Mouse (Mus musculus) kidney, postnatal 36 days (tissue): ENCODE results near the gene Stn1.
A peak's percentile ranks its signal among the peaks of the same experiment; 100 is the strongest.

Source experiments
- DNase-seq, 2 experiments: peaks; one replicate each; pipeline ENCODE4 v3.0.0; 2021 to 2022; ENCODE audit warnings: mixed read lengths in 2 of 2

Stn1 gene

DNA sequence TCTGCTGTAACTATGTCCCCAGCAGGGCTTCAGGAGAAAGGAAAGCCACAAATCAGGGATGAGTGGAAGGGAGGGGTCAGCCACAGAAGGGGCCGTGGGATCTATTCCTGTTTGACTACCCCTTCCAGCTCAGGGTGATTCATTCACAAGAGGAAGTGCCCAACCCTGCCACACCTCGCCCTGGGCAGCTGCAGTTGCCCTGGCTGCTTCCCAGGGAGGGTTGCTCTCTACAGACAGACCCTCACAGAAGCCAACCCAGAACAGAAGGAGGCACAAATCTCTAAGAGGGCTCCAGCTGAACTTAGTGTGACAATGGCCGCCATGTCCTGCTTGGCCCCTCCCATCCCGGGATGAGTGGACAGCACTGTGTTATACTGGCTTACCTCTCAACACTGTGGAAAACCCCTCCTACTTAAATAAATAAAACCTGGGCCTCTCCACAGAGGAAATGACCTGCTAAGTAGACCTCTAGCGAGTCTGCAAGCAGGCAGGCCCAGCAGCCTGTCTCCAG, 28.5 kb downstream of the Stn1 start:
- peak; percentile 35 to 37 for DNase-seq

DNA sequence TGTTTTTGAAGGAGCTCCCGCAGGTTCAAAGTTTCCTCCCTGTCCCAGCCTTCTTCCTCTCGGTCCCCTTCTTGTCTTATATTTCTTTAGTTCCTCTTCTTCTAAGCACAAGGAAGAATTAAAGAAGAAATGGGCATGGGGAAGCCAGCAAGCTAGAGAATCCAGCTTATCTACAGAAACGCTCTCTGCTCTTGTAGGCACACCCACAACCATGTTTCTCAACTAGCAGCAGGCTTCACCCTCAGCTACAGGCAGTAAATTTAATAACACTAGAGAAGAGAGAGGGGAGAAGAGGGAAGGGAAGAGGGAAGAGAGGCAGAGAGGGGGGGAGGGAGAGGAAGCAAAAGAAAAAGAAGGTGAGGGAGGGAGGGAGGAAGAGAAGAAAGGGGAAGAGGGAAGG, 29.1 kb downstream of the Stn1 start:
- DNase-seq: no peak

DNA sequence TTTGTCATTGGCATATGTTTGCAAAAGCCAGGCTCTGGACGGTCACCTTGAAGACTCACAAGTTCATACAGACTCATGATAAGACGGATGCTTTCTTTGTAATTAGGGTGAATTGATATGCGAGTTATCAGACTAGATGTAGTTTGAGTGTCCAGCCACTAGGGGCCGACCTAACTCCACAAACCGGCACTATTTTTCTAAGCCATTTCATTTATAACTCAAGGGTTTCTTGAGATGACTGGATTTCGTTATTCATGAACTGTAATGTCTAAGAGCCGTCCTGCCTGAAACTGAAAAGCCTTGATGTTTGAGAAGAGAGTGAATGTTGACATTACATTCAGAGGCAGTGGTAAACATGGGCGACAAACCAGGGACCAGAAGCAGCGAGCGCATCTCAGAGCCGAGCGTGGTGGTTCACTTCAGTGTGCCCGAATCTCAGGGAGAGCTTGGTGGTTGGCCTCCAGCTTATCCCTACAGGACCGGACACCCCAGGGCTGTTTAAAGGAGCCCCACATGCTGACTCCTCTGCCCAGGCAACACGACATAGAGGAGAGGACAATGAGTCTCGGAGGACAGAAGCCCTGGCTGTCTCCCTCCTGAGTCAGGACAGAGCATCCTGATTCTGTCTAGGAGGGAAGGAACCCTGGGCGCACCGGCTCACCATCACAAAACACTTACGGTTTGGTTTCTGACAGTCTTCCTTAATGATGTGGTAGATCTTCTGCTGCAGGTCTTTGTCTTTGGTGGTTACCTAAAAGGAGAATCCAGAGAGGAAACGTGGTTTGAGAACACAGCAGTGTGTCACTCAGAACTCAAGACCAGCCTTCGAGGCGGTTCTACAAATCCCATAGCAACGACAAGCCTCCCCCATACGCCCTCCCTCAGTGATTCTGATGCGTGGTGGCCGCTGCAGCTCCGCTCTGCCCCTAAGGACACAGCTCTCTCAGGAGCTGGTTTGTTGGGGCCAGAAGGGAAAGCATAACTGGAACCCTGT, 29.9 kb downstream of the Stn1 start:
- peak; percentile 42 to 77 for DNase-seq

DNA sequence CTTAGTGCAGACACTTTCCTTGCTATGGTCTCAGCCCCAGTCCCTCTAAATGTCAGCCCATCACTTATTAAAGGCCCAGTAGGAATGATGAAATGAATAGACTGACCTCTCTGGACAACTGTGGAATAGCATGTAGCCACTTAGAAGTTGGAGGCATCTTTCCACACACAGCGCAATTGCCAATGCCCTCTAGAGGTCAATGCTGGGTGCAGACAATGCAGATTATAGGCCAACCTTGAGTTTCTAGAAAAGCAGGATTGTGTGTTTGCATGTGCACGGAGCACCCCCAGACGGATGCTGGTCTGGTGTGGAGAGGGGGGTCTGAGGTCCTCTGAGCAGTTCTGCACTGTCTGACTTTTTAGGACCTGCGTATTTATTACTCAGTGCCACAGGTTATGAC, 33.7 kb downstream of the Stn1 start:
- DNase-seq: peak; percentile 43 to 47

DNA sequence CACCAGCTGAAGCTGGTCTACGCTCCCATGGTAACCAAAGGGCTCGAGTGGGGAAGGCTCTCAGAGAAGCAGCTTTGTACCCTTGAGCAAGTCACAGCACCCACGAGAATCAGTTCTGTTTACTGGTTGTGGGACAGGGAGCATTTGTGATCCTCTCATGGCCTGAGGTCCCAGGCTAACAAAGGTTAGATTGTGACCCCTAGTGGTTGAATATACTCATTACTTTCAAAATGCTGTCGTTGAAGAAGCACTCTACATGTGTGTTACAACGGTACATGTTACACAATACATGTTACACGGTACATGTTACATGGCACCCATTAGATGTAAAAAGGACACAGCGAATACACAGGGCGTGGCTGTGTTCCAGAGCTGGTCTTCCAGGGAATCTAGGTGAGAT, 34.7 kb downstream of the Stn1 start:
- DNase-seq: no peak

DNA sequence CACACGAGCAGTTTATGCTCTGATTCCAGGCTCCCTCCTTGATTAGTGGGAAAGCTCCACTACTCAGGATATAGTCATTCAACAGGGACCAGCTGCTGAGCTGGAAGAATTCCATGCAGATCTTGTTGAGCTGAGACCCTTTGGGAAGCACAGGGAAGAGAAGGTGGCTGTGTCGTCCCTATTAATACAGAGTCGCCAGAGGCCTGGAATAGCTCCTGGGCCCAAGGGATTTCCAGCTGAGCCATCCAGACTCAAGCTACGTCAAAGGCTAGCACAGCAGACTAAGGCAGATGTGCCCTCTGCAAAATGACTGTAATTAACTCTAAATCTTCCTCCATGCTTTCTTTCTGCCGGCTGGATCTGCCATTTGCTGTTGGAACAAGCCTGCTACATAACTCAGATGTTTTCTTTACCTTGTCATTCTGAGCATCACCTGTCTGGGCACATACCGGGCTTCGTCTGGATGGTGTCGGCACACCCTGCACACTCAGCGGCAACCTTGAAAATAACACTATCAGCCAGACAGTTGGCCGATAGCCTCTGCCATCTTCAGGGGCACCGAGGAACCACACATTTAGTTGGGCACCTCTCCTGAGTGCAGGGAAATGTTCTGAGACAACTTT, 36.8 kb downstream of the Stn1 start:
- no peak for DNase-seq

DNA sequence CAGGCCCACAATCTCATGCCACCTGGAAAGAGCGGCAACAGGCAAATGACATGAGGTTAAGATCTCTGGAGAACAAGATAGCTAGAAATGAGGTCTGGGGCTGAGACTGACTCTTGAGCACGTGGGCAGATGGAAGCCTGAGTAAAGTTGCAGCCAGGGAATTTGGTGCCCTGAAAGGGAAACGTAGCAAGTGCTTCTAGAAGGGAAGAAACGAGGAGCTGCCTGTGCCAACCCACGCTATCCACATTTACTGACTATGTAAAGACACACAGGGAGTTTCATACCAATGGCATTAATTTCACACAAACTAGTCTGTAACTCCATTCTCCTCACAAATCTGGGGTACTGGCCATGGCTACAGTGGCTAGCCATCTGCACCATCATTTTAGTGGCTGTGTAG, 37.5 kb downstream of the Stn1 start:
- DNase-seq: no peak

DNA sequence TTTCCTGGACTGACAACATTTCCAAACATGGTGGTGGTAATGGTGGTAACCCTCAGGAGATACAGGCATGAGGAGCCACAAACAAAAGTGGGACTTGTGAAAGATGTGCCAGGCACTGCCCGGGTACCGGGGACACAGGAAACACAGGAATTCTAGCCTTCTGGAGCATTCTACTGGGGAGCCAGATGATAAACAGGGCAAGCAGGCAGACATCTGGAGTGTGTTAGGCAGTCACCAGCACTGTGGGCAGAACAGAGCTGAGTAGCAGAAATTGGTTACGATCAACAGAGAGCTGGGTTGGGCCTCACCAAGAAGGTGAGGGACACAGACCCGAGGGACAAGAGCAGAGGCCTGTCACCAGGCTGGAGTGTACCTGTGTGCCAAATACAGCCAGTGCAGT, 38.4 kb downstream of the Stn1 start:
- DNase-seq: no peak

DNA sequence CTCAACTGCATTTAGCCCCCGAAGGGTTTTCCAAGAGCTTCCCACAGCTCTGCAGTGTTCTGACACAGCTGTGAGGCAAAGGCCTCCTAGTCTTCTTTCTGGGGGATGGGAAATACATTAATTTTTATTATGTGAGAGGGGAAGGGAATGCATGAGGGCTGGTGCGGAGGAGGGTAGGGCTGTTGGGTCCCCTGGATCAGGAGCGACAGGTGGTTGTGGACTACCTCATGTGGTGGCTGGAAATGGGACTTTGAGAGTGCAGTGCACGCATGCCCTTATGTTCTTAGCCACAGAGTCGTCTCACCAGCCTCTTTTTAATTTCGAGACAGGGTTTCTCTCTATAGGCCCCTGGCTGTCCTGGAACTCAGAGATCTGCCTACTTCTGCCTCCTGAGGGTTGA, 39.6 kb downstream of the Stn1 start:
- no peak for DNase-seq

DNA sequence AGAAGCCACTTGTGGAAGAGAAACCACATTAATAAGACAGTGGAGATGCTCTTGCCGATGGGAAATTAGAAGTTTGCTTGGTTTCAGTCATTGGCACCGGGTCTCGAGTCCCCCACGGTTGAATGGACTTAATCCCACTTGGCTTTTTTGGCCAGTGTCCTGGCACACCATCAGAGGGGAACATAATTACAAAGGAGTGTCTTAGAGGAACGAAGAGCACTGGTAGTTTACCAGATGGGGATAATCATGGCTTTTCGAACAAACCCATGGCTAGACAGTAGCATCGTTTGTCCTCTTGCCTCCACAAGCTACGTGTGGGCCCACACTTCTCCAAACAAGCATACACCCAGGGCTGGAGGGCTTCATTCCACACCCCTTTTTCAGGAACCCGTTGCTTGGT, 40.0 kb downstream of the Stn1 start:
- no peak for DNase-seq

DNA sequence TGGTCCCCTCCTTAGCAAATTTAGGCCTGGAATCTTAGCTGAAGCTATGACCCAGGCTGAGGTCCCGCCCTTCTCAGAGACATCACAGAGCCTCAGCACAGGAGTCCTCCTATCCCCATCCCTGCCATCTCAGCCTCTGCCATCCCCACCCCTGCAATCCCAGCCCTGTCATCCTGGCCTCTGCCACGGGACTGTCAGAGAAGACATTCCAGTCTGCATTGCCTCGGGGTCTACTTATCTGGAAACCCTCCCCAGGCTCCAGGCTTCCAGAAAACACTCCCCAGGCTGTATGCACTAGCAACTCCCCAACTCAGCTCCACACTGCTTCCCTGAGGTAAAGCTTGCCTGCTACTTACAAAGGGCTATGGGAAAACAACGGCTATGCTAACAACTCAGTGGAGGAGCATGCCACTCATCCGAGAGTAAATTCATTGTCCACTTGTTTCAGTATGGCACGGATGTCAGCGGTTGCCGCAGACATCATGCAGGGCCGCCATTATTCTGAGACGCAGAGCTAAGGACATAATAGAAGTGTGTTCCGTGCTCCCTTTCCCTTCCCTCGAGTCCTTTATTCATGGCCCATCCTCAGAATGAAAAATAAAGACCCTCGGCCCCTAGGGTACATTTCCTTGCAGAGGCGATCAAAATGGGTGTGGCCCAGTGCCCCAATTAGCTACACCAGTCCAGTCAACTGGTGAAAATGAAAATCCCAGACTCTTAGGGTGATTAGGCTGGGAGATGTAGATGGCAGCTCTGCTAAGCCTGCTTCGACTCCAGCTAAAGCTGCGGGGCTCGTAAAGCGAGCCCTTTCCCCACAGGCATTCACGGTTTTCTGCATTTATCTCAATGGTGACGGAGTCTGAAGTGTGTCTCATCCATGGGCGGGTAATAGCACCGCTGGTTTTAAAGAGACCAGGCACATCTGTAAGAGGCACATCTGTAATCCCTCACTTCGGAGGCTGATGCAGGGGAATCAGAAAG, 44.0 kb downstream of the Stn1 start:
- no peak for DNase-seq

DNA sequence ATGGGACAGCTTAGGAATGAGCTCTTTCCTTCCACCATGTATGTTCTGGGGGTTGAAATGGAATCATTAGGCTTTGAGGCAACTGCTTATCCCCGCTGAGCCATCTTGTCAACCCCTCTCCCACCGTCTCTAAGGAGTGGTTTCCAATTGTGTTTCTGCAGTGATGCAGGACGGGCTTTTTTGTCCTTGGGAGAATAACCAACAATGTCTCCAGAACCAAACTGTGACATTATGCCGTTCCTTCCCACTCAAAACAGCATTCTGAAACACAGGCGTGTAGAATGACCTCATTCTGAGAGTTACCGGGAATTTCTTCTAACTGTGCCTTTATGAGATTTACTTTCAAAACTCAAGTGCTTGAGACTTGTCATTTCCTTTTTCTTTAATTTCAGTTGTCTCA, 44.9 kb downstream of the Stn1 start:
- DNase-seq: no peak

DNA sequence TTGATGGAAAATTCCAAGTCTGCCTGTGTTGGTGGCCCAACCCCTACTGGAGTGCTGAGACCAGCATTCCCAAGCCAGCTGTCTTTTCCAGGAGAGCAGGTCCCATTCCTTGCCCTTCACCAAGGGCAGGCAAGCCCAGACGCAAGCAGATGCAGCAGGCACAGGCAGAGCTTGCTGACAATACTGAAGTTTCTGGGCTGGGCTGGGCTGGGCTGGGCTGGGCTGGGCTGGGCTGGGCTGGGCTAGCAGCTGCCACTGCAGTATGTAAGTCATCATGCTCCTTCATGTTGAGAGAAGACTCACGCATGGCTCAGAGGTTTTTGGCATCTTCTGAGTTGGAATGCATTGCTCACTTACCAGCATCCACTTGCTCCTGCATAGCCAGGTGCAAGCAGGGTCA, 45.5 kb downstream of the Stn1 start:
- no peak for DNase-seq

DNA sequence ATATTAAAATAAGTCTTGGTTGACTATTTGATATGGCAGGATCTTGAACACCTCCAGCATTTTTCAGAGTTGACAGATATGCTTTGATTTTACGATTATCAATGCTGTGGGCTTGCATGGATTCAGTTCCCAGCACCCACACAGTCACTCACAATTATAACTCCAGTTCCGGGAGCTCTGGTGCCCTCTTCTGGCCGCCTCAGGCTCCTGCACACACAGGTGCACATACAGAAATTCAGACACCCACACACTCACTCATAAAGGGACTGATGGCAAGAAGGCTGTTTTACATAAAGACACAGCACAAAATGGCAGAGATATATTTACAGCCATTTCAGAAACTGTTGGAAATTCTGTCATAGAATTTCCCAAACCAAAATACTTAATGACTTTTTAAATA, 48.1 kb downstream of the Stn1 start:
- DNase-seq: no peak

DNA sequence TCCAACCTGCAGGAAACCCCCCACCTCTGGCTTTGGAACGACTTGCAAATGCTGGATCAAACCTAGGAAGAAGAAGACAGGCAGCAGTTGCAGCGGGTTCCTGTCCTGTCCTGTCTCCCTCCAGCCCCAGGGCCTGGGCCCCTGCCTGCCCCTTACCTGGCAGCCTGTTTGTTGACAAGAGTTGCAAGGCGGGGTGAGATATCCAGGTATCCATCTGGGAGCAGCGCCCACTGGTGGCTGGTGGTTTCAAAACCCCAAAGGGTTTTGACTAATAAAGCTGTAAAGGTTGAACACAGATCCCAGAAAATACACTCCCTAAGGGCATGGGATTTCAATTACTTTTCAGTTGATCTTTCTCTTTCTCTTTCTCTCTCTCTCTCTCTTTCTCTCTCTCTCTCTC, 49.1 kb downstream of the Stn1 start:
- peak in 1 of 2 experiments; percentile 73 for DNase-seq

DNA sequence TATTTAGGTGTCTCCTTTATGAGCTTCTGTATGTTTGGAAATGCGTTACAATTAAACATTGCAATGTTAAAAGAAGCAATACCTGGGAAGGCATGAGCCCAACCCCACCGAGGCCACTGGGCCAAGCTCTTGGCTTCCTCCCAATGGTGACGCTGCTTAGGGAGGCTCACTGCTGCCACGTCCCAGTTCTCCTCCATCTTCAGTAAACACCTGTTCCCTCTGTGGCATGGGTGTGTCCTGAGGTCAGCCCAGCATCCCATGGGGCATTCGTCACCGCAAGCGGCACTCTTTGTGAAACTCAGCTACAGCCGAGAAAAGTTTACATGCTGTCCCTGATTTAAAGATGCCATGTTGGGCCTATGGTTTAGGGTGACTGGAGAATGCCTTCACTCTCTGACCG, 49.7 kb downstream of the Stn1 start:
- no peak for DNase-seq

DNA sequence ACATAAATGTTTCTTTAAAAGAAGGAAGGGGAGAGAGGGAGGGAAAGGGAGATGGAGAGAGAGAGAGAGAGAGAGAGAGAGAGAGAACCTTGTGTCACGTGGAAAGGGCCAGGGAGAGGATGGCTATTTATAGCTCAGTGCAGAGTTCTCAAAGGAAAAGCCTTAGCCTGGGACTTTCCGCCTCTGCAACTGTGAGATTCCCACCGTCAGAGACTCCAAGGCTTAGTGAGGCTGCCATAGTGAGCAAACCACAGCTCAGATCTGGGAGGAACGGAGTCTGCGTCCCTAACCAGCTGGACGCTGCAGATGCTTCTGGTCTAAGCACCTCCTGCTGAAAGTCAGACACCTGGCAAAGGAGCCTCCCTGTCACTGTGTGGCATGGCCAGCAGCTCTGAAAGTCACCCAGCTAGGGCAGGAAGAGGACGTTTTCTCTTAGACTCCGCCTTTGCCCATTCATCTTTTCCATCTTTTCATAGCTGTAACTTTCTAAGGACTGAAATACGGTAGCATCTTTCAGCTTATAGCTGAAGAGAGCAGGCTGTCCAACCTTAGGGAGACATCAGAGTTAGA, 51.2 kb downstream of the Stn1 start:
- DNase-seq: peak in 1 of 2 experiments; percentile 29

DNA sequence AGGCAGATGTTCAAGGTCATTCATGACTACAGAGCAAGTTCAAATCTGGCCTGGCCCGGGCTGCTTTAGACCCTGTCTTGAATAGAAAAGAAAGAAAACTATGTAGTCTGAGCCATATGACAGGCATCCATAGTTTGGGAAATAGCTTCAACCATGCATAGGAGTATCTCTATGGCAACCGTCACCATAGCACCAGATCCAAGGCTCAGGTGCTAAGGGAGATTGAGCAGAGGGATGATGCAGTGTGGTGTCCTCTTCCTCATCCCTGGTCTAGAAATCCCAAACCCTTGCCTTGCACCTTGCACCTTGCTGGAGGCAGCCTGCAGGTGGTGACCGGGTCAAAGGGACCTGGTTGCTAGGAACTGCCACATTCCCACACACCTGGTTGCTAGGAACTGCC, 53.2 kb downstream of the Stn1 start:
- no peak for DNase-seq

DNA sequence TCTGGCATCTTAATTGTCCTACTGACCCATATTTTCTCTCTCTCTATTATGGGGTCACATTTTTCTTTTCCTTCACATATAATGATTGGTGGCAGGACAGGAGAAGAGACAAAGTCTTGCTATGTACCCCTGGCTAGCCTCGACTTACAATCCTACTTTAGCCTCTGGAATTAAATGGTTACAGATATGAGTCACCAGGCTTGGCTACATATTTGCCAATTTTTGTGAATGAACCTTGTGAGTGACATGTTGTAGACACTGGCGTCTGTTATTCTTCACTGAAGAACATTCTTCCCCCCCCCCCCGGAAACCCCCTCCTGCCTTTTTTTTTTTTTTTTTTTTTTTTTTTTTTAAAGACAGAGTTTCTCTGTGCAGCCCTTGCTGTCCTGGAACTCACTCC, 54.0 kb downstream of the Stn1 start:
- DNase-seq: no peak

DNA sequence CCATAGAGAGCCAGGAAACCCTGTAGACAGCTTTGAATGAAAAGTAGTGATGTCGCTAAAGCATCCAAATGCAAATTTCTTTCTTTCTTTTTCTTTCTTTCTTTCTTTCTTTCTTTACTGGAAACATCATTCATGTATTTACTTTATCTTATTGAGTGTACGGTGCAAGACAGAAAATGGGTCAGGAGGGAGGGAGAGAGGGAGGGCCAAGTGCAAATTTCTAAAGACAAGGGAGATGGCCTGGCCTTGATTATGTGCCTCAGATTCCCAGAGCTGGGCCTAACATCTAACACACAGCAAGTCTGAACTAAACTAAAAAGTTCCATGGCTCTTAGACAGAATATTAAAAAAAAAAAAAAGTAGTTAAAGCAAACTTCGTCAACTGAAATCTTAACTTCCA, 63.9 kb downstream of the Stn1 start:
- DNase-seq: no peak

DNA sequence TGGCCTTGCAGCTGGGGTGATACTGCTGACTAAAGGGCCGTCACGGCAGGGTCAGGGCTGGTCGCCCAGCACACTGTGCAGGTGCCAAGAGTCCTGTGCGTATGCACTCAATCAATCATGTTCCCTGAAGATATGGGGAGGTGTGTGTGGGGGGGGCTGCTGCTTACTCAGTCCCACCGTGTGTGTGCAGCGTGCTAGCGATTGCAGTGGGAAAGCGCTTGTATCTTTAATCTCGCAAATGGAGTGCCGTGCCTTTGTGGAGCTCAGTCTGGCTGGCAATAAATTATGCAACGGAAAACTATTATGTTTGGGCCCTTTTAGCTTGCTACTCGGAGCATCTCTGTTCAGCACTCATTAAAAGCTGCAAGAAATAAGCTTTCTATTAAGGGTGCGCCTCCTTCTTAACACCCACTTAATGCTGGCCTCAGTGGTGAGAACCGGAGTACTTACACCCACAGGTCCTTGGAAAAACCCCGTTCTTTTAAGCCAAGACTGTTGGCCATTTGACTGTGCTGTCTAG, 64.4 kb downstream of the Stn1 start:
- no peak for DNase-seq

DNA sequence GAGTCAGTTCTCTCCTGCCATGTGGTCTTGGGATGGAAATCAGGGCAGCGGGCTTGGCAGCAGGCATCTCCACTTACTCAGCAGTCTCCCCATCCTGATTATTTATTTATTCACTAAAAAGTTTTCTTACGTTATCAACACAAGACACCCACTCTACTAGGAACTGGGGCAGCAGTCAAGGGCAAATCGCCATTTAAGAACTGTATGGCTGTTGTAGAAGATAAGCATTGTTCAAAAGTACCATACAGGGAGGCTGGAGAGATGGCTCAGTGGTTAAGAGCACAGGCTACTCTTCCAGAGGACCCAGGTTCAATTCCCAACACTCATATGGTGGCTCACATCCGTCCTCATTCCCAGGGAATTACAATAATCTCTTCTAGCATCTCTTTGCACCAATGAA, 65.5 kb downstream of the Stn1 start:
- DNase-seq: no peak
